Mouse (Mus musculus) induced T-regulatory cell, adult 2 months (primary cell): Measurements from ENCODE around the gene Pter.

Source experiments
- DNase-seq: peaks from one replicate; pipeline ENCODE4 v3.0.0-alpha.2; 2012; ENCODE audit warnings: low read depth

The Pter gene

GRCm38 (mm10) chr2:12923804-12924591, at the start of gene Pter:
TSS of gene Pter (plus strand) at chr2:12924041.
- peak; percentile 90 for DNase-seq

DNA sequence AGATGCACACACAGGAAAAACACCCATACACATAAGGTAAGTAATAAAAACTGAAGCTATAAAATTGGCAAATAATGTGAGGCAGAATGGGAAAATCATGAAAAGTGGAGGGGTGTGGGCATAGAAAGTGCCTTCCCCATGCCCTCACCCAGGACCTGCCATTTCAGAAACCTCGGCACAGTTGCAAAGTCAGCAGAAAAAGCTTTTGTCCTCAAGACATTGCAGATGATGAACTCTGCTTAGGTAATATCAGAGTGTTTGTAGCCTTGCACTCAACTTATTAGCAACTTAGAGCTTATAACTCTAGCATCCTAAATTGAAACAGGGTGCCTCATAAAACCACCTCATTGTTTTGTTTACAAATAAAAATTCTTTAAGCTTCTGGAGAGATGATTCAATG, 49.6 kb upstream of the Pter start:
- no peak for DNase-seq

- no peak for DNase-seq
Observed at GRCm38 (mm10) chr2:12879492-12879891, 44.3 kb upstream of the Pter start.

- DNase-seq: no peak
Observed at GRCm38 (mm10) chr2:12881009-12881408, 42.8 kb upstream of the Pter start.

GRCm38 (mm10) chr2:12883276-12883914, 40.4 kb upstream of the Pter start:
- DNase-seq: no peak

DNA sequence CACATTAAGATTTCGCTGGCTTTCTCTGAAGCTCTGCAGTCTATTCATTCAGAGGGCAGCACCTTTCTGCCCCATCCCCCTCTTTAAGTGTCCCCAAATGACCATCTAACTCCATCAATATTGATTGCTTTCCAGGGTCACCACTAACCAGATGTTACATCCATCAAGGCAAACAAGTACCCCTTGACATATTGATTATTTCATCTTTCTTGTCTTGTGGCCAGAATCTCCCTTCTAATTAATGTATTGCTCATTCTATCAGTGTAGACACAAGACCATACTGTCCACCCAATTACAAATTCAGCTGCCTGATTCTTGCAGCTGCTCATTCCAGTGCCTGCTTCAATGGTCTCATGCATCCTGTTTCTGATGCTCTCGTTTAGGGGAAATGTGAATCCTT, 36.8 kb upstream of the Pter start:
- no peak for DNase-seq

DNA sequence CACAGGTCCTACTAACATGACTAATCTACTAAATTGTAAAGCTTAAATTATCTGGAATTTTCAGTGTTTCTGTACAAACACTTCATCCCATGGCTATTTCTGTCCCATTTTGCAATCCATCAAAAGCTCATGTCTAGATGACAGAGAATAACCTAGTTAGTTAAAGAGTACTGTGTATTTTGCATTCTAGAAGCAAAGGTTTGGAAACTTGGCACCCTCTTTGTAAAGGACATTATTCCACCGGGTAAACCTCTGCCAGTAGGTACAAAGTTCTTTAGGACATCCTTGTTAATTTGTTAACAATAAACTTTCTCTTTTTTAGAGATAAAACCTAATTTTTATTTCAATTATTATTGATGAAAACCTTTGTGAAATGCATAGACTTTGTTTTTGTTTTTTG, 18.1 kb upstream of the Pter start:
- no peak for DNase-seq

DNA sequence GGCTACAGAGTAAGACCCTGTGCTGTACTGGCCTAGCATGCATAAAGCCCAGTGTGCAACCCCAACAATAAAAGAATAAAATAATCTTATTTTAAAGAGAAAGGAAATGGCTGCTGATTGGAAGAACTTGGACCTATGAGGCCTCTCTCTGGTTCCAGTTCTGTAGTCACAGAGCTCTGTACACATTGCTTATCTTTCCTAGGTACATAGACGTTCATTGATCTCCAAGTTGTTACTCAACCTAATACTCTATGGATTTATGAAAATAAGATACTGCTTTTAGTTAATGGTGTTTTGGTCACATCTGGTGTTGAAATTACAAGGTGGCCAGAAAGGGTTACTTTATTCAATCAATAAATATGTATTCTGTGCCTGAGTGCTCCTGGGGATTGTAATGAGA, 1.8 kb downstream of the Pter start:
- DNase-seq: no peak

DNA sequence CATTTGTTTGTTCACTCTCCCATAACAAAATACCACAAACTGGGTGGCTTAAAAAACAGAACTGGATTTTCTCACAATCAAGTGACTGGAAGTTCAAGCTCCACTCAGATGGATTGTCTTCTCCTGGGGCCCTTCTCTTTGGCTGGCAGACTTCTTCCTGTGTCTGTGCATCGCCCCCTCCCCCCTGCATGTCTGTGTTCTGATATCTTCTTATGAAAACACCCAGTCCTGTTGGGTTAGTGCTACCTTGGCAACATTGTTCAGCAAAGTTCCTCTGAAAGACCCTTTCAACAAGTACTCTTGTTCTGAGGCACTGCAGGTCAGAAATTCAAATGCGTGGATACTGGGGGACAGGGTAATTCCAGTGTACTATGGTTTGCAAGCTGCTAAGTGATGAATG, 6.5 kb downstream of the Pter start:
- no peak for DNase-seq

DNA sequence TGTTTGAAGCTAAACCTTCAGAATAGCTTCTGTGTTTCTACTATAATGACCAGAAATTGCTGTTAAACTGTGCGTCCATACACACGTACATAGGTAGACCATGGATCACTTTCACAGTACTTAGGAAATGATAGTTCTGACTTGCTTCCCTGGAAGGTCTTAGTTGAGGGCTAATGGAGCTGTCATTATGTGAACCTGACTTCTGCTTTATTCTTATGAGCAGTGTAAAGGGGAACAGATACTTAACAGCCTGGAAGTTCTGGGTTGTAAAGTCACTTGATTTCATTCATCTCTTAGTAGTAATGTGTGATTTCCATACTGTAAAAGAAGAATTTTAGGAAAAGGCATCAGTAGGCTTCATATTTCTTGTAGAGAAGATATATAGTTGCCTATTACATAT, 10.1 kb downstream of the Pter start:
- DNase-seq: no peak

DNA sequence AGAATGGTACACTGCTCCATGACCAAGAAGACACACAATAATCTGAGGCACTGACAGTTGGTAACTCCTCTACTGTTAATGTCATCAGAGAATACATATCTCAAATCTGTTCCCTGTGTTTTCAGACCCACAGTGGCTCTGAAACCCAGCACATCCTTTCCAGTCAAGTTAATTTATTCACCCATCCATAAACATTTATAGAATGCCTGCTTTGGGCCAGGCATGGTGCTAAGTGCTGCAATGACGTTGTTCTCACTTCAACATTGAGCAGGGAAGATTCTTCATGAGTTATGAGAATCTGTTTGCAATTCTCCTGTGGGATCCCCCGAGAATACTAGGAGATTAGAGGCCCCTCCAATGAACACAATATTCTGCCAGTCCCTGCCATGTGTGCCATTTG, 11.4 kb downstream of the Pter start:
- no peak for DNase-seq

- DNase-seq: no peak
Observed at GRCm38 (mm10) chr2:12937461-12938217, 13.8 kb downstream of the Pter start.

DNA sequence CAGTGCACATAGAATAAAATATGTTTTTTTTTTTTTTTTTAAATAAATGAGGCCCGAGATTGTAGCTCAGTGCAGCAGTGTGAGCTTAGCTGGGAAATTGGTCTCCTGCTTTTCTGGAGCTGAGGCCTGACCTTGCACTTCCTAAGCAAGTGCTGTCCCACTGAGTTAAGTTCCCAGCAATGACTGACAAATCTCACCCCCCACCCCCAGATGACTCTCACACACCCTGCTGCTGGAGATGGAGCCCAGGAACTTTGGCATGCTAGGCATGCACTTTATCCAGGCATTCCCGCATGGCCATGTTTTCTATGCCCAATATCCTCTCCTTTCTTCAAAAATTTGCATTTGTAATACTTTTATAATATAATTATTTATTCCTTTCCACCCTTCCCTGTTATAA, 14.8 kb downstream of the Pter start:
- DNase-seq: no peak

DNA sequence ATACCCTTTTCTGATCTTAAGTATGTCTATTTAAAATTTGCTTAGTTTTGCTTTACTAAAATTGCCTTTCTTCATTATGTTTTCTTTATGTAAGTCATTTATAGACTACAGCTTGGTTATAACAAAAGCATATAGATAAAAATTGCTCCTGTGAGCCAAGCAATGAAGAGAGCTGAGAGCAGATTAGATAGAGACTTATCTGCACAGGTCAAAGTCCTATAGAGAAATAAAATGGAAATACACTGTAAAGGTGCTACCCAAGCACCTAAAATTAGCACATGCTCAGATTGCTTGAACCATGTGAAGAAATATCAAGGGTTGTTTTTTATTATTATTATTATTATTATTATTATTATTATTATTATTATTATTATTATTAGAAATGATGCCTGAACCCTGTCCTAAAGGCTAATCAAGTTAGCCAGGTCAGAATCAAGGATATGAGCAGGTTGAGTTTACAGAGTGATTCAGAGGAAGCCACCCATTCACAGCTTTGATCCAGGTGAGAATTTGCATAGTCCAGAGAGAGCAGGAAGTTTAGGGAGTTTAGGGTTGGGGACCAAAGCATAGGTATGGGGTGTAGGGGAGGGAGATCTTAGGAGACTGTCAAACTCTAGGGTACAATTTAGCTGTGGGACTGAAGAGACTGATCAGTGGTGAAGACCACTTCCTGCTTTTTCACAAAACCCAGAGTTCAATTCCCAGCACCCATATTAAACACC, 33.0 kb downstream of the Pter start:
- no peak for DNase-seq

DNA sequence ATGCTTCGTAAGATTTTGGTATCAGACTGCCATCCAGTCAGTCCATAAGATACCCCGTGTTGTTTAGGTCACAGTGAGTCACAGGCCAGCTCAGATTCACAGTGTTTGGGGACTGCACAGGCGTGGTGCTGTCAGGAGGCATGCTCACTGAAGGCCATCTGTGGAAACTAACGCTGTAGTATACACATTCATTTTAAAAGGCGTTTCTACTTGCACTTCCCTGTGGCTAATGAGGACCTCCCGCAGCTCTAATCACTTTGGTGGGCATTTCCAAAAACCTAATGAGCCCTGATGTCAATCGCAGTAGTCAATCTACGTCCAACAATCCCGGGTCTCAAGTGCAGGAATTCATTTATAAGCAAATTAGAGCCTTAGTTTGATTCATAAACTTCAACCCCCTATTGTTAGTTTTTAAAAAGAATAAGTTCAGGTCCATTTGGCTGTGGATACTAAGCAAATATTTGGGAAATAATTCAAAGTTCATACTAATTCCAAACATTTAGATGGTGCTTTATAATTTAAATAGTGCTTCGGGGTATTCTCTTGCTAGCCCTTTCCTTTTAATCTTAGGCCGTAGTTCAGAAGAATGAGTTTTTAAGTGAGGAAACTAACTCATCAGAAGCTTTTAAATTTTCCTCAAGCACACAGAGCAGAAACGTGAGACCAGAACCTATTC, 46.3 kb downstream of the Pter start:
- DNase-seq: no peak

DNA sequence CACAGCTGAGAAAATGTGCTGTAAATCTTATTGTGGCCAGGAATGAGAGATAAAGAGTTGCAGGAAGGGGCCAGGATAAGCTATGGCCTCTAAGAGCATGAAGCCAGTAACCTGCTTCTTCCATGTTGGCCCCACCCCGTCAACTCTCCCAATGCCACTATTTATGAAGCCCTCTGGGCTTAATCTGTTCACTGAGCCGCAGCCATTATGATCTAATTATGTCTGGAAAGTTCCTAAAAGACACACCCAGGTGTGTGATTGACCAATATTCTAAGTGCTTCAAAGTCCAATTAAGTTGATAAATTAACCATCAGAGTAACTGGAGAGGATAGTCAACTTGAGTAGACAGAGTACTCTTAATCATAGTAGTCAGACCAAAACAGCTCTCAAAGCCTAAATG, 49.9 kb downstream of the Pter start:
- DNase-seq: no peak

GRCm38 (mm10) chr2:12977367-12977766, 53.5 kb downstream of the Pter start:
- peak; percentile 43 for DNase-seq

- DNase-seq: no peak
Observed at GRCm38 (mm10) chr2:12978771-12979170, 54.9 kb downstream of the Pter start.

DNA sequence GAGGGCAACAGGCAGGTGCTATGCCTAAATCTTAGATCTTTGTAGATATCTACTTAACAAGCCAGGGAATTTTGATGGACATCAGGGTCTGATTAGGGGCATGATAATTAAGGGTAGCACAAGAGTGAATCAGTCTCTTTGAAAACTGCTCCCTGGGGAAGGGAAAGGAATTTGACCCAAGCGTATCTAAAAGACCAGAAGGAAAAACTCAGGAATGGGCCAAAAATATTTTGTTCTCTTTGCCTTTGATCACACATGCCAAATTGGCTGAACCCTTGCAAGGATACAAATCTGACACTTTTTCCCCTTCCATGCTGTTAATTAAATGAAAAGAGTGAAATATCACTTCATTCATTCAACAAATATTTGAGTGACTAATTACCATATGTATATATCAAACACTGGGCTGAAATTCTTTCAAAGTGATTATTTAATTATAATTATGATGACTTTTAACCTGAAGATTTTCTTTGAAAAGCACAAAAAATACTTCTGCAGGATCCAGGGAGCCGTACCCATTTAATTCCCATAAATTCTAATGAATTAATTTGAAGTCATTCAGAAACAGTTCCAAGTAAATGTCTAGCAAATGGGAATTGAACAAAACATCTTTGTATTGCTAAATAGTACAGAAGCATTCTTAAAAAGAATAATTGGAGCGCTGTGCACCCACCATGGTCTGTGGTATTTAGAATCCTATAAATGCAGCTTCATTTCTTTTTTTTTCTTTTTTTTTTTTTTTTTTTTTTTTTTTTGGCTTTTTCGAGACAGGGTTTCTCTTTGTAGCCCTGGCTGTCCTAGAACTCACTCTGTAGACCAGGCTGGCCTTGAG, 61.3 kb downstream of the Pter start:
- DNase-seq: no peak

GRCm38 (mm10) chr2:13000026-13000425, 76.2 kb downstream of the Pter start:
- DNase-seq: no peak

DNA sequence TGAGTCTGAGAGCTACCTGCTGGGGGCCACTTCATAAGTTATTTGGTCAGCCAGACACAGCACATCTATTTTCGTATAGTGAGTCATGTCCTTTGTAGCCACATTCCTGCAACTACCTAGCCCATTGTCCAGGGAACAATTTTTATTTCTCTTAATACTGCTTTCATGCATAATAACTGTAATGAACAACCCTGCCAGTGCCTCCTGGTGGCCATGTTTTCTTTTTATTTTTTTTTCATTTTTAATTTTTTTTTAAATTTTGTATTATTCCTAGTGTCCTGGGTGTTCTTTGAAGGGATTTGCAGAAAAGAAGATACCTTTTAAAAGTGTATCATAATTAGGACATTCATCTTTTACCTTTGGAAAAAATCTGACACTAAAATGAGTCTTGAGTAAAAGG, 84.6 kb downstream of the Pter start:
- DNase-seq: no peak
